Mouse (Mus musculus) hindbrain, embryonic 14.5 days (tissue): ENCODE results near the gene Nav1. TPM values are rescaled to one million over a fixed set of nuclear protein-coding genes. Genes with fewer than 3 reads are reported as not detected.

Source experiments
- ATAC-seq: fragments of 200-750 bp; cut with Nextera tagmentation; 2 replicates; pipeline ENCODE4 v1.8.0; 2017; ENCODE audit warnings: moderate number of reproducible peaks, mild to moderate bottlenecking, moderate TSS enrichment, moderate library complexity; ENCODE audit not compliant: low FRiP score
- DNase-seq: peaks from one replicate; pipeline ENCODE4 v3.0.0-alpha.2; 2015; ENCODE audit warnings: low spot score
- H3K27ac ChIP-seq: fragments of 300-500 bp; sonication (generic); 2 replicates; pipeline ENCODE4 v1.5.1; 2014; ENCODE audit warnings: mild to moderate bottlenecking, moderate library complexity
- H3K27me3 ChIP-seq: fragments of 300-500 bp; sonication (generic); 2 replicates; pipeline ENCODE4 v1.6.1; 2014; ENCODE audit warnings: mild to moderate bottlenecking, low read length, mixed read lengths; ENCODE audit not compliant: control insufficient read depth, insufficient read depth
- H3K36me3 ChIP-seq: fragments of 300-500 bp; sonication (generic); replicated peaks from 2 replicates; pipeline ENCODE4 v1.6.1; 2014; ENCODE audit not compliant: control insufficient read depth, insufficient read depth
- H3K4me1 ChIP-seq: fragments of 300-500 bp; sonication (generic); replicated peaks from 2 replicates; pipeline ENCODE4 v1.6.1; 2014; ENCODE audit warnings: antibody characterized with exemption, low read length, mixed read lengths; ENCODE audit not compliant: control insufficient read depth, insufficient read depth
- H3K4me2 ChIP-seq: fragments of 300-500 bp; sonication (generic); replicated peaks from 2 replicates; pipeline ENCODE4 v1.6.1; 2014; ENCODE audit warnings: mild to moderate bottlenecking, moderate library complexity
- H3K4me3 ChIP-seq: fragments of 300-500 bp; sonication (generic); replicated peaks from 2 replicates; pipeline ENCODE4 v1.5.1; 2014; ENCODE audit warnings: mild to moderate bottlenecking, low read length
- H3K9ac ChIP-seq: fragments of 300-500 bp; sonication (generic); 2 replicates; pipeline ENCODE4 v1.6.1; 2014
- H3K9me3 ChIP-seq: fragments of 300-500 bp; sonication (generic); 2 replicates; pipeline ENCODE4 v1.6.1; 2016; ENCODE audit warnings: low read length; ENCODE audit not compliant: control insufficient read depth
- whole genome bisulfite sequencing: fragments of 180-500 bp; shearing (Covaris S2); extraction: QIAGEN DNeasy Blood & Tissue Kit; methylation state at CpG from one replicate; pipeline ENCODE4 v1.1.7; 2014; 5-methylcytosine and 5-hydroxymethylcytosine counted together
- polyA plus RNA-seq: library from polyadenylated mRNA; unstranded; fragments of >200 nt; fragmentation: Nextera tagmentation; extraction: Ambion mirVana; gene quantifications from 2 replicates; pipeline ENCODE4 v1.2.1, GENCODE M21; 2014

Nav1 gene
- polyA plus RNA-seq, 1 experiment from 2014 or later, result 60.2 TPM

DNA sequence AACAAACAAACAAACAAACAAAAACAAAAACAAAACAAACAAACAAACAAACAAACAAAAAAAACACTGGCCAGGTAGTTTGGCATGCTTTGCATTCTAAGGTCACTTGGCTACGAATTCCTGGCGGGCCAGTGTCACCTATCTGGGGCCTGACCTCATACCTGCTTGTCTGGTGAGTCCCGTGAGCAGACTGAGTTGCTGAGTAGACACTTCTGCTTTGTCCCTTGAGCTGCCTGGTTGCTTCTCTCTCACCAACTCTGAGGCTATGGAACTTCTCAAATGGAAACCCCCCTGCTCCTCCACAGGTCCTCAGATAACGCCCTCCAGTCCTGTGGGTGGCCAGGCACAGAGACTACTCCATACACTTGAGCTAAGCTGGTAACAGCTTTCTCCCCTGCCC lies 93.0 kb downstream of the Nav1 start:
- no peak for ATAC-seq
- H3K9ac ChIP-seq, result no peak overlapping the region
- H3K27me3 ChIP-seq, result no peaks in the 10 kb centered on the region
- DNase-seq, result no peak
- 74% methylated on average over 4 of the region's 4 CpGs for WGBS
- no peaks in the 10 kb centered on the region for H3K36me3 ChIP-seq
- peaks cover 47% of the 10 kb centered on the region for H3K4me1 ChIP-seq
- H3K4me3 ChIP-seq, result no peak overlapping the region
- H3K4me2 ChIP-seq, result no peak overlapping the region
- H3K27ac ChIP-seq, result no peak overlapping the region
- no peaks in the 10 kb centered on the region for H3K9me3 ChIP-seq

DNA sequence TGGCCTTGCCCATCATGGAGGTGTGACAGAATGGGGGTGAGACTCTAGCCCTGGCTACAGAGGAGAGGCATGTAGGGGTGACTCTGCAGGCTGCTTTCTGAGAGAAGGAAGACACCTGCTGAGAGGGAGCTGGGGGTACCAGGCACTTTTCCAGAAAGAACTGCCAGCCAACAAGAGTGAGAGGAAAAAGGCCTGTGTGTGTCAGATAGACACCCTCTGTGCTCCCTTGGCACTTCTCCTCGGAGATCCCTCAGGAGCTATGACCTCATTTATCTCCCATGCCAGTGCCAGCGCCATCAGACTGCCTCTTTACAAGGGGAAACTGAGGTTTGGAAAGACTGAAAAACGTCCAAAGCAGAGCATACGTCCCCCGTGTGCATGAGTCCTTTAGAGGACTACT lies 93.6 kb downstream of the Nav1 start:
- H3K27ac ChIP-seq, result no peak overlapping the region
- no peak overlapping the region for H3K4me2 ChIP-seq
- no peak for ATAC-seq
- H3K4me1 ChIP-seq, result peaks cover 47% of the 10 kb centered on the region
- WGBS, result 47% methylated on average over 5 of the region's 5 CpGs
- H3K4me3 ChIP-seq, result no peak overlapping the region
- no peak for DNase-seq
- H3K9ac ChIP-seq, result no peak overlapping the region
- H3K27me3 ChIP-seq, result no peaks in the 10 kb centered on the region
- H3K9me3 ChIP-seq, result no peaks in the 10 kb centered on the region
- H3K36me3 ChIP-seq, result no peaks in the 10 kb centered on the region

DNA sequence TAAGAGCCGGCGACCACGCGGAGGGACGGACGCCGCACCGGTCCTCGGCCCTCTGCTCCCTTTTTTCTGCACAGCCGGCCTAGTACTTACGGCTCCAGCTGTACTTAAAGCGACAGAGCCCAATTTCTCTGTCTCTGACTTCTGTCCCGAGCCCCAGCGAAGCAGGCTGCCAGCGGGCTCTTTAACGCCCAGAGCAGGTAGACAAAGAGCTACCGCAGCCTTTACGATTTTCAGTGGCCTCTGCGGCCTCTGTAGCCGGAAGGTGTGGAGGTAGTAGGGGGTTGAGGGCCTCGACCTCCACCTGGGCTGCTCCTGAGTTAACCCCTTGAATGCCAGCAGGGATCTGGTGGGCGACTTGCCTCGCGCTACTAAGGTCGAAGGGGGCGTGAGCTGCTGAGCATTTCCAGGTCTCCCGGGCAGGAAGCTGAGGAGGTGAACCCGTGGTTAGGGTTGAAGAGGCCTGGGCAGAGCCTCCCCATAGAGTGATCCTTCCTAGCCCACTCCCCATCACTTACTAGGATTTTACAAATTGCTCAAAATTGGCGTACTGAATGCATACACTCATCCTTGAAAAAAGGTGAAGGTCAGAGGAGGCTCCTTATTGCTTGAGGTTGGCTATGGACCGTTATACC lies 96.6 kb downstream of the Nav1 start:
- H3K27me3 ChIP-seq, result no peaks in the 10 kb centered on the region
- peak overlapping the region; percentile 81 for H3K4me2 ChIP-seq
- H3K27ac ChIP-seq, result peak overlapping the region; percentile 88
- DNase-seq, result peak; percentile 80
- H3K4me3 ChIP-seq, result peak overlapping the region; percentile 44
- ATAC-seq, result peak; percentile 82
- no peaks in the 10 kb centered on the region for H3K9me3 ChIP-seq
- H3K9ac ChIP-seq, result peak overlapping the region; percentile 78
- WGBS, result under 1% methylated on average over 30 of the region's 30 CpGs
- peaks cover 40% of the 10 kb centered on the region for H3K4me1 ChIP-seq
- H3K36me3 ChIP-seq, result no peaks in the 10 kb centered on the region

DNA sequence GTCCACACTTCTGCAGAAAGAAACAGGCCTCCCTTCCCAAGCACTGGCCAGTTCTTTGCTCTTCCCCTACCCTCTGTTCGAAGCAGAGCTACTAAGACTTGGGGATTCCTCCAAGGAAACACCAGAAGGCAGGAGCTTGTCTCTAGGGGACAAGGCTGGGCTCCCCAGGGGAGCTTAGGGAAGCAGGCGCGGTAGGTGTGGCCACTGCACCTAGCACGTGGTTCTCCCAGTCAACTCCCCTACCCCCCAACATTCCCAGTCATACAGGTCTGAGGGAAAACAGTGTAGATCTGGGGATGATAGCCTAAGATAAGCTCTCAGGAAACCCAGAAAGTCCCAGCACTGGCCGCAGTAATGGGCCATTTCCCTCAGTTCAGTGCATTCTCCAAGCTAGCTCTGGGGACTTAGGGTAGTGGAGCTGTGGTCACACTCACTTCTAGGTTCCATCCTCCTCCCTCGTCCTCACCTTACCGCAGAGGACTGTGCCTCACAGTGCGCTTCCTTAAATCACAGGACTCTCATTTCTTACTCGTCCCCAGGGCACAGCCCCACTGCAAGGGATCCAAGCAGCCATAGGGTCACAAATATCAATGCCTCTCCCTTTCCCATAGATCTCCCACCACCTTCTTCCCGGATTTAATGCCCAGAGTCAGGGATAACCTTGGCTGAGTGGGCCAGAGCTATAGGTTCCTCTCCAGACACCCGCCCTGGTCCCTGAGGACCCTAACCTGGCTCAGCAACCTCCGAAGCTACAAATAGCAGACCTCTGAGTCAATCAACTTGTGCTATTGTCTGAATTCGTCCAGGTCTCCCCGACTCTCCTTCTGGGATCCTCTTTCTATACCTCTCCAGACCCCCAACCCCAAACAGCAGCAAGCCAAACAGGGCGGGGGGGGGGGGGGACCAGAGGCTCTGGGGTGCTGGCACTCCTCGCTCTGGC lies 97.7 kb downstream of the Nav1 start:
- H3K4me3 ChIP-seq, result peak overlapping the region; percentile 44
- peak overlapping the region; percentile 81 for H3K4me2 ChIP-seq
- H3K27ac ChIP-seq, result peak overlapping the region; percentile 88
- WGBS, result 7% methylated on average over 15 of the region's 16 CpGs
- H3K36me3 ChIP-seq, result no peaks in the 10 kb centered on the region
- H3K9me3 ChIP-seq, result no peaks in the 10 kb centered on the region
- H3K27me3 ChIP-seq, result no peaks in the 10 kb centered on the region
- DNase-seq (no peak), ATAC-seq (0 out of 2 replicates have a peak, but pooled peaks have one; percentile 5)
- peak overlapping the region; percentile 78 for H3K9ac ChIP-seq
- peaks cover 40% of the 10 kb centered on the region for H3K4me1 ChIP-seq

DNA sequence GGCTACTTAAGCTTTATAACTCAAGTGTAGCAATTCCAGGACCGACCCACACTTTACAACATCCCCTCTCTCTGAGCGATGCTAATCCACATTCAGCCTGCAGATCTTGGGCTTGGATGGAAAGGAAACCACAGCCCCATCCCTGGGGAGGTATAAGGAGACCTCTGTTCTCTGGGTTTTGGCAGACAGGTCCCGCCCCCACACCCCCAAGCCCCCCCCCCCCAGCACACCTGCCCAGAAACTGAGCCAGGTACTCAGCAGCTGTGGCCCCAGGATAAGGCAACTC lies 98.8 kb downstream of the Nav1 start:
- Histone ChIP-seq H3K36me3 (no peaks in the 10 kb centered on the region), H3K4me3 (no peak overlapping the region), H3K27ac (no peak overlapping the region), H3K9ac (peak overlapping the region; percentile 31; the same call in 1 of the 2 replicates), H3K9me3 (no peaks in the 10 kb centered on the region), H3K27me3 (no peaks in the 10 kb centered on the region), H3K4me2 (peak overlapping the region; percentile 81), H3K4me1 (peaks cover 38% of the 10 kb centered on the region)
- no peak for ATAC-seq
- DNase-seq, result no peak
- 29% methylated on average over 3 of the region's 3 CpGs for WGBS

DNA sequence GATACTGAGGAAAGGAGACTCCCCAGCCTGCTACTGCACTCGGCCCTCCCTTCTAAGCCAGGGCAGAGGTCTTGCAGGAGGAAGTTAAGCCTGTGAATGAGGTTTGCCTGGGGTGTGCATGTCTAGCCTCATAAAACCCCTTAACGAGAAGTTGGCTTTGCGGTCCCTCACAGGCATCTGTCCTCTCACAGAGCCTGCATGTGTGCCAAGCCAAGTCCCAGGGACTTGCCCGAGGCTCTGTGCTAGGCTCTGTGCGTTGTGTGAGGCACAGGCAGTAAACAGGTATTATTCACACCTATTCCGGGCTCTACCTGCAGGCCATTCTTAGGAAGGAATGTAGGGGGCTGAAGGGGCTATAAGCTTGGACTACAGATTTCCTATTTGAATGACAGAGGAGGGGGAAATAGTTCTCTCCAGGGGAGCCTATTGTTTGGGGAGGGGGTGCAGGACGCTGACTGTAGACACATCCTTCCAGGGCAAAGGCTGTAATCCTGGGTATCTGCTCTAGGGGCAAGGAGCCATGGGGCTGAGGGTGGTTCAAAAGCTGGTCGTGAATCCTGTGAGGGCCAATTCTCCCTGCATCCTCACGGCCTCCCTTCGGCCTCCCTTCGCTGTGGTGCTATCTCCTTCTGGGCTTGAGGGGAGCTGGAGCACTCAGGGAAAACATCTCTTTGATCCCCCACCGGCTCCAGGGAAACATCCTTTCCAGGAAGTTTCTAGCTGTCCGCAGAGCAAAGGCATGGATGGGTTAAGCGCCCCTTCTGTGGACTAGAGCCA lies 99.3 kb downstream of the Nav1 start:
- ATAC-seq, result no peak
- H3K4me1 ChIP-seq, result peaks cover 36% of the 10 kb centered on the region
- DNase-seq, result no peak

DNA sequence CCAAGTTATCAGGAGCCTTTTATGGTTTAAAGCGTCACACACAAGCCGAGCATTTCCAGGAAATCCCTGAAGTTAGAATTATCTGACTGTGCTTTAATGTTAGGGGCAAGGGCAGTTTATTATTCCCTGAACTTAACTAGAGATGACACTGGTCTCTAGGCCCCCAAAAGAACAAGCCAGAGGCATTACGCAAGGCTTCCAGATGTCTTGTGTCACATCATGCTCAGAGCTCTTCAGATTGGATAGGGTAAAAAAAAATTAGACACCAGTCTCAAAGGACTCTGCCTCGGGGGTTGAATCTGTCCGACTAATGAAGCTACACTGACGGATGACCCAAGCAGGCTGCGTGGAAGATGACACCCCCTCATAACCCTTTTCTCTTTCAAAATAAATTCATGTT lies 101.6 kb downstream of the Nav1 start:
- H3K9me3 ChIP-seq, result no peaks in the 10 kb centered on the region
- WGBS, result 51% methylated on average over 7 of the region's 7 CpGs
- DNase-seq (no peak), ATAC-seq (no peak)
- H3K27me3 ChIP-seq, result no peaks in the 10 kb centered on the region
- H3K4me3 ChIP-seq, result no peak overlapping the region
- no peaks in the 10 kb centered on the region for H3K36me3 ChIP-seq
- peaks cover 20% of the 10 kb centered on the region for H3K4me1 ChIP-seq
- no peak overlapping the region for H3K27ac ChIP-seq
- H3K4me2 ChIP-seq, result no peak overlapping the region
- H3K9ac ChIP-seq, result no peak overlapping the region

More for the DNA sequence above, 99.3 kb downstream of the Nav1 start:
- Histone ChIP-seq H3K9ac (peak overlapping the region; percentile 31; the same call in 1 of the 2 replicates), H3K27me3 (no peaks in the 10 kb centered on the region), H3K9me3 (no peaks in the 10 kb centered on the region), H3K4me2 (peak overlapping the region; percentile 81), H3K36me3 (no peaks in the 10 kb centered on the region), H3K27ac (no peak overlapping the region), H3K4me3 (no peak overlapping the region)
- 38% methylated on average over 14 of the region's 14 CpGs for WGBS

DNA sequence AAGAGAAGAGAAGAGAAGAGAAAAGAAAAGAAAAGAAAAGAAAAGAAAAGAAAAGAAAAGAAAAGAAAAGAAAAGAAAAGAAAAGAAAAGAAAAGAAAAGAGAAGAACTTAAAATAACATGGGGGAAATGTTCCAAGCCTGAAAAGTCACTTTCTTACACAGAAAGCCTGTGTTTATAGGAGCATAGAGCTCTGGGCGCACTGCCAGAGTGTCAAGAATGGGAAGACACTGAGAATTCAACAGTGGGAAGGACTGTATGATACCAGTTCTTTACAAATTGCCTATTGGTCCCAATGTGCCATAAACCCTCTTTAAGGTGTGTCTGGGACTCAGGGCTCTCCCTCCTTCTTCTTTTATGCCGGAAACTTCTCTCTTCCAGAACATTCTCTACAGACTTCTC lies 103.7 kb downstream of the Nav1 start:
- no peak overlapping the region for H3K27ac ChIP-seq
- ATAC-seq (no peak), DNase-seq (no peak)
- H3K4me3 ChIP-seq, result no peak overlapping the region
- H3K27me3 ChIP-seq, result no peaks in the 10 kb centered on the region
- H3K36me3 ChIP-seq, result no peaks in the 10 kb centered on the region
- WGBS, result 80% methylated on average over 2 of the region's 2 CpGs
- H3K9ac ChIP-seq, result no peak overlapping the region
- no peaks in the 10 kb centered on the region for H3K9me3 ChIP-seq
- no peak overlapping the region for H3K4me2 ChIP-seq
- H3K4me1 ChIP-seq, result peaks cover 13% of the 10 kb centered on the region

DNA sequence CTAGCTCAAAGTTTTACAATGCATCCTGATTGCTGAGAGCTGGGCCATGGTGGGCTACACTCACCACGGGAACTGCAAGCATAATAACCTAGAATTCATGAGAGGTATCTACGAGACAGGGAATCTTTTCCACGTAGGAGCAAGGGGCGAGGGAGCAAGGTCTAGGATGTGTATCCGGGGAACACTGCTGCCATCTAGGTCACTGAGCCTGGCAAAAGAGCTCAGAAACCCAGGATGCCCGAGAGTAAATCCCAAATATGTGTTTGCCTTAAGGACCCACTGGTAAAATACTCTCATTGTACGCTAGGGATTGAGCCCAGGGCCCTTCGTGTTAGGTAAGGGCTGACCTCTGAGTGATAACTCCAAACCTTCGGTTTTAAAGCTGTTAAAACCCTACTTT lies 104.3 kb downstream of the Nav1 start:
- no peak overlapping the region for H3K4me3 ChIP-seq
- no peak for ATAC-seq
- no peaks in the 10 kb centered on the region for H3K9me3 ChIP-seq
- H3K27ac ChIP-seq, result no peak overlapping the region
- no peaks in the 10 kb centered on the region for H3K27me3 ChIP-seq
- H3K9ac ChIP-seq, result no peak overlapping the region
- no peak for DNase-seq
- H3K4me2 ChIP-seq, result no peak overlapping the region
- WGBS, result 75% methylated on average over 9 of the region's 9 CpGs
- peaks cover 6% of the 10 kb centered on the region; the same call in 1 of the 2 replicates for H3K4me1 ChIP-seq
- H3K36me3 ChIP-seq, result no peaks in the 10 kb centered on the region
